Mouse (Mus musculus) G1E (cell line): Measurements from ENCODE around the gene Bard1. TPM values are rescaled to one million over a fixed set of nuclear protein-coding genes. Genes with fewer than 3 reads are reported as not detected.
A peak's percentile ranks its signal among the peaks of the same experiment; 100 is the strongest.

Experiments used
- ATAC-seq: 2 replicates; pipeline ENCODE4 v1.8.0; 2016; ENCODE audit warnings: mild to moderate bottlenecking; ENCODE audit not compliant: insufficient number of reproducible peaks, poor library complexity, low FRiP score, severe bottlenecking; ENCODE audit errors: extremely low read depth
- DNase-seq: peaks from one replicate; pipeline ENCODE4 v3.0.0; 2012; ENCODE audit warnings: low spot score
- H3K27me3 ChIP-seq: 2 replicates; pipeline ENCODE4 v1.6.1; 2012; ENCODE audit warnings: mild to moderate bottlenecking, low read length, inconsistent platforms; ENCODE audit not compliant: insufficient read depth
- H3K36me3 ChIP-seq: replicated peaks from 2 replicates; pipeline ENCODE3; 2012; ENCODE audit warnings: mild to moderate bottlenecking, inconsistent platforms
- H3K4me1 ChIP-seq: 2 replicates; pipeline ENCODE4 v1.6.1; 2012; ENCODE audit warnings: low read depth, low read length, inconsistent platforms, mixed read lengths; ENCODE audit not compliant: insufficient read depth
- H3K4me3 ChIP-seq: 2 replicates; pipeline ENCODE4 v1.5.1; 2012; ENCODE audit warnings: low read depth, mild to moderate bottlenecking, inconsistent platforms, low read length, moderate library complexity, mixed read lengths
- H3K9me3 ChIP-seq: replicated peaks from 2 replicates; pipeline ENCODE4 v1.6.1; 2012; ENCODE audit warnings: inconsistent platforms
- CTCF ChIP-seq: IDR thresholded peaks from 2 replicates; pipeline ENCODE4 v1.5.1; 2012; ENCODE audit warnings: low read depth, low read length, inconsistent platforms, mixed read lengths
- GATA1 ChIP-seq: IDR thresholded peaks from 2 replicates; pipeline ENCODE4 v1.6.1; 2012; ENCODE audit warnings: borderline replicate concordance, low read length, inconsistent platforms, mixed read lengths
- GATA2 ChIP-seq: IDR thresholded peaks from 2 replicates; pipeline ENCODE4 v1.6.1; 2012; ENCODE audit warnings: low read depth, low read length, inconsistent platforms, borderline replicate concordance
- POLR2AphosphoS5 ChIP-seq: IDR thresholded peaks from 2 replicates; pipeline ENCODE4 v1.6.1; 2012; ENCODE audit warnings: low read depth, low read length, inconsistent platforms; ENCODE audit not compliant: insufficient replicate concordance
- TAL1 ChIP-seq: conservative IDR thresholded peaks from 2 replicates; pipeline ENCODE4 v1.6.1; 2012; ENCODE audit warnings: low read depth, low read length, inconsistent platforms, mixed read lengths
- polyA plus RNA-seq: library from polyadenylated mRNA; stranded (reverse); fragments of >175 nt; gene quantifications from 2 replicates; pipeline ENCODE4 v1.2.3, GENCODE M21; 2012
- total RNA-seq, 2 experiments: library from RNA; stranded (forward) in 1 of 2; stranded (reverse) in 1 of 2; fragments of 200-1000 nt in 1 of 2; fragments of >200 nt in 1 of 2; fragmentation: Nextera tagmentation in 1 of 2; gene quantifications; 2 replicates each; pipeline ENCODE4 v1.2.3; 2014 to 2017

Gene Bard1
- total RNA-seq (2014; fragmentation: Nextera tagmentation) (80.2 and 82.6 TPM in 2 replicates), total RNA-seq (2017) (21.0 and 22.6 TPM in 2 replicates), polyA plus RNA-seq (7.2 and 7.9 TPM in 2 replicates)

DNA sequence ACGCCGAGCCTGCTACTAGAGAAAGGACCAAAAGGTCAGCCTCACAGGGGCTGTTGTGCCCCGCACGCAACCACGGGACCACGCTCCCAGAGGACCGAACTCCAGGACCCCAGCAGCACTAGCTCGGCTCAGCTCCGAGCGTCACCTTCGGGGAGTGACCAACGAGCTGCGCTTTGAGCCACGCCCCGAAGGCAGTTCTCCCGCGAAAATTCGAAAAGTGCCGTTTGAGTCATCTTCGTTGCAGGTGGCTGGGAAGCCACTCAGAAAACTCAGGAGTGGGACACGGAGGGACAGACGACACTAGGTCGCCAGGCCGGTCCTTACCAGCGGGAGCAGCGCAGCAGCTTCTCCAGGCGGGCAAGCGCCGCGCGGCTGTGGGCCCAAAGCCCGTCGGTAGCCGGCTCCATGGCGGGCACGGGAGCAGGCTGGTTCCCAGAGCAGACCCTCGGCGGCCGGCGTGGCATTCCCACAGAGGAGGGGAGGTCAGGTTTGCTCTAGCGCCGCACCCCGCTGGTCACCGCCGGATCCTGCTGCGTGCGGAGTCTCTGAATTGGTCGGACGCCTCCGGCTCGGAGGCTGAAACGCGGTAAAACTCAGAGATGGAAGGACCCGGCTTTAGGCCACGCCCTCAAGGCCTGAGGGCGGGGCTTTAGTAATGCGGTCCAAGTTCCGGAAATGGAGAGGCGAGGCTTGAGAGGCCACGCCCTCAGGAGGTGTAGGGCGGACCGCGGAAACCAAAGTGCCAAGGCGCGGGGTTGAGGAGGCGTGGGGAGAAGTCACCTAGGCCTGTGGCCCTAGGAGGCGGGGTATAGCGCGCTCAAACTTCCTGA lies at the start of gene Bard1:
Gene Bard1 (minus strand): TSS at position 803 of the 830 bp plus-strand sequence.
- Histone ChIP-seq H3K4me1 (peaks cover 64% of the 10 kb centered on the region), H3K4me3 (peak within 1 kb of the TSS; percentile 89), H3K27me3 (no peaks in the 10 kb centered on the region), H3K9me3 (no peaks in the 10 kb centered on the region), H3K36me3 (peaks cover 21% of the 10 kb centered on the region)
- ATAC-seq (peak; percentile 86), DNase-seq (peak; percentile 95)
- TF ChIP-seq CTCF (no peak), GATA2 (no peak)

DNA sequence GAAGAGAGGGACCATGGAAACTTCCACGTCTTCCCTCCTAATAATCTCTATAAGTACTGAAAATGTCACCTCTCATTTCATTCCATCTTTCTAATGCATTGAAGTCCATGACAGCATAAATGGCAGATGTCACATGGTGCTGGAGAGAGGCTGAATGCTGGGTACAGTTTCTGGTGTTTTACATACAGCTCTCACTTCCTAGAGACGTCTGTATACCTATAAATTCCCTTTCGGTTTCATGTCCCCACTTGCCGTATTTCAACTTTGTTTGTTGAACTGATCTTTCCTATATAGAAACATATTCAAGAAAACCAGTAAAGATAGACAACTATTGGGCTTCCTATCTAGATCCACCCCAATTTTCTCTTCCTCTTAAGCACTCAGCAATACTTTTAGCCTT lies 24.2 kb upstream of the Bard1 start:
- ATAC-seq (no peak), DNase-seq (no peak)
- H3K36me3 ChIP-seq: no peaks in the 10 kb centered on the region
- no peaks in the 10 kb centered on the region for H3K9me3 ChIP-seq
- peaks cover 6% of the 10 kb centered on the region; the same call in 1 of the 2 replicates for H3K27me3 ChIP-seq
- TF ChIP-seq TAL1: no peak
- TF ChIP-seq CTCF: no peak
- no peak for TF ChIP-seq GATA1
- TF ChIP-seq POLR2AphosphoS5: no peak
- no peak for TF ChIP-seq GATA2
- H3K4me3 ChIP-seq: no peak overlapping the region
- H3K4me1 ChIP-seq: no peaks in the 10 kb centered on the region

DNA sequence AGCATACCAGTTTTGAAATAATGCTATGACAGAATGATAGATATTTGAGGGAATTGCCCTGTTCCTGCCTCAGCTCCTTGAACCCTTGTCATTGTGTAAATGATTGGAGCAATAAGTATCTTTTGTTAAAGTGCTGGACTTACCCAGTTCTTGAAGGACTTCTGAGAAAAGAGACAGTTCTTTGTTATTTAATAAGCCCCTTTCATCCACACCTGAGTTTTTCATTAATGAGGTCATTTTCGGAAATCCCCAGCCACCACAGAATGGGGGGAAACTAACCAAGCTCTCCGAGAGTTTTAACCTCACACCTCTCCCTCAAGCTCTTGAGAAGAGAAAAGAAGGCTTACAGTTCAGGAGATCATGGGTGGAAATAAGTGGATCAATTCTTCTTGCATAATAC lies 15.6 kb upstream of the Bard1 start:
- DNase-seq (no peak), ATAC-seq (no peak)
- peaks cover 20% of the 10 kb centered on the region for H3K27me3 ChIP-seq
- H3K9me3 ChIP-seq: no peaks in the 10 kb centered on the region
- no peaks in the 10 kb centered on the region for H3K36me3 ChIP-seq
- no peak for TF ChIP-seq TAL1
- no peak for TF ChIP-seq CTCF
- TF ChIP-seq GATA1: no peak
- TF ChIP-seq GATA2: no peak
- TF ChIP-seq POLR2AphosphoS5: no peak
- no peak overlapping the region for H3K4me3 ChIP-seq
- peaks cover 7% of the 10 kb centered on the region; the same call in 1 of the 2 replicates for H3K4me1 ChIP-seq

- no peak for TF ChIP-seq TAL1
- no peak for TF ChIP-seq GATA2
- TF ChIP-seq CTCF: no peak
- no peak for TF ChIP-seq GATA1
- no peak for TF ChIP-seq POLR2AphosphoS5
- no peak overlapping the region for H3K4me3 ChIP-seq
- DNase-seq (no peak), ATAC-seq (no peak)
- no peaks in the 10 kb centered on the region for H3K9me3 ChIP-seq
- H3K36me3 ChIP-seq: no peaks in the 10 kb centered on the region
- H3K4me1 ChIP-seq: peaks cover 7% of the 10 kb centered on the region; the same call in 1 of the 2 replicates
- peaks cover 20% of the 10 kb centered on the region for H3K27me3 ChIP-seq
Observed at GRCm38 (mm10) chr1:71117253-71117652, 14.3 kb upstream of the Bard1 start.

DNA sequence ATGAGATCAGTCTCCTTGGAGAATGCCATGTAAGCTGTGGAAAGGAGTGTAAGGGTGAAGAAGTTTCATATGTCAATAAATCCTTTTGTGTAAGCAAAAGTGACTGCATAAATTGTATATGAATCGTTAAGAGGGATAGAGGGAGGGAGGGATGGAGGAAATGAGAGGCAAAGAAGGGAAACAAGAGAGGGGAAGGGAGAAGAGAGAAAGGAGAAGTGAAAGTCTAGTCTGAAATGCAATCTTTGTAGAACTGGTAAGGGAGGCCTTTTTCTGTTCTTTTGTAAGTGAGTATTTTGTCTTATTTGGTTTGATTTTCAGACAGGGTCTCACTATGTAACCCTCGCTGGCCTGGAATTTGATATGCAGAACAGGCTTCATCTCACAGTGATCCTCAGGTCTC lies 12.8 kb upstream of the Bard1 start:
- no peaks in the 10 kb centered on the region for H3K9me3 ChIP-seq
- H3K27me3 ChIP-seq: peaks cover 17% of the 10 kb centered on the region
- DNase-seq: no peak
- ATAC-seq: no peak
- no peak overlapping the region for H3K4me3 ChIP-seq
- no peak for TF ChIP-seq CTCF
- no peak for TF ChIP-seq POLR2AphosphoS5
- TF ChIP-seq GATA2: no peak
- TF ChIP-seq GATA1: no peak
- no peak for TF ChIP-seq TAL1
- H3K4me1 ChIP-seq: peaks cover 7% of the 10 kb centered on the region; the same call in 1 of the 2 replicates
- no peaks in the 10 kb centered on the region for H3K36me3 ChIP-seq

GRCm38 (mm10) chr1:71109858-71110257 lies 6.9 kb upstream of the Bard1 start:
- Histone ChIP-seq H3K4me1 (peaks cover 22% of the 10 kb centered on the region), H3K36me3 (no peaks in the 10 kb centered on the region)
- ATAC-seq: no peak

More at GRCm38 (mm10) chr1:71109858-71110257, 6.9 kb upstream of the Bard1 start:
- H3K27me3 ChIP-seq: peaks cover 4% of the 10 kb centered on the region; the same call in 1 of the 2 replicates
- H3K9me3 ChIP-seq: no peaks in the 10 kb centered on the region
- no peak for DNase-seq
- no peak overlapping the region for H3K4me3 ChIP-seq
- TF ChIP-seq GATA1 (no peak), TAL1 (no peak), GATA2 (no peak), POLR2AphosphoS5 (no peak), CTCF (no peak)
